Comparison of ENCODE assay signal across 10 mouse cellular contexts in the genomic region with DNA sequence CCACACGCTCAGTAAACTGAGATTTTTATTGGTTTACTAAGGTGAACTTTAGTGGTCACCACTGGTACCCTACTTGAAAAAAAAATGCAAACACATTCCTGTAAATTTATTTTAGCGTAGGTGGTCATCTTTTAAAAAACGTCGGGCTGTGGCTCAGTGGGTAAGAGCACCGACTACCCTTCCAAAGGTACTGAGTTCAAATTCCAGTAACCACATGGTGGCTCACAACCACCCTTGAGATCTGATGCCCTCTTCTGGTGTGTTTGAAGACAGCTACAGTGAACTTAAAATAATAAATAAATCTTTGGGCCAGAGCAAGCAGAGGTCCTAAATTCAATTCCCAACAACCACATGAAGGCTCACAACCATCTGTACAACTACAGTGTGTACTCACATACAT. TPM values are rescaled to one million over a fixed set of nuclear protein-coding genes. Genes with fewer than 3 reads are reported as not detected.
DNase-seq lines count a peak whose midpoint lies in the region; ATAC-seq and TF ChIP-seq lines count a peak whose summit lies in the region.
"Not testable (repeated sequence)": the region's sequence is repeated elsewhere in the genome, so short reads cannot be mapped to it uniquely, and the experiment has no call there.
"Had no signal": no experiment of that assay in that cellular context is flagged by ENCODE, and none has a peak within 500 bp of the region (broad histone marks: within the 10 kb centered on the region; RNA-seq: fewer than 3 reads in every experiment).

No protein-coding gene starts in this region.

- not testable (repeated sequence) for TF ChIP-seq POLR2A in heart, adult 2 months (IDR thresholded peaks at IDR 0.05; ENCODE audit: insufficient read depth, low read depth, low read length)

- H3K36me3 ChIP-seq in ES-E14 (ENCODE audit: control insufficient read depth, insufficient read depth, low read length, poor library complexity, severe bottlenecking) = peaks cover 43% of the 10 kb centered on the region
- peaks cover 40% of the 10 kb centered on the region for H3K36me3 ChIP-seq in embryonic facial prominence, embryonic 14.5 days (ENCODE audit: control insufficient read depth, insufficient read depth, low read length)
- H3K36me3 ChIP-seq in heart, adult 2 months (ENCODE audit: control insufficient read depth, insufficient read depth, low read length) = peaks cover 12% of the 10 kb centered on the region
- H3K36me3 ChIP-seq in hindbrain, embryonic 14.5 days (replicated peaks; ENCODE audit: control insufficient read depth, insufficient read depth) = peaks cover 36% of the 10 kb centered on the region
- peaks cover 33% of the 10 kb centered on the region for H3K36me3 ChIP-seq in liver, embryonic 15.5 days (replicated peaks)
- H3K36me3 ChIP-seq in midbrain, embryonic 14.5 days (ENCODE audit: control insufficient read depth, insufficient read depth, low read length) = peaks cover 29% of the 10 kb centered on the region
- H3K36me3 ChIP-seq in stomach, embryonic 14.5 days (ENCODE audit: control insufficient read depth, insufficient read depth, low read length) = peaks cover 13% of the 10 kb centered on the region

- H3K27ac ChIP-seq in ES-E14 (ENCODE audit: insufficient read depth, low read depth, low read length, poor library complexity, severe bottlenecking); embryonic facial prominence, embryonic 14.5 days (replicated peaks; ENCODE audit: low read depth, low read length); heart, adult 2 months; midbrain, embryonic 14.5 days (replicated peaks; ENCODE audit: low read depth, low read length); stomach, embryonic 14.5 days (ENCODE audit: low read length): not testable (repeated sequence)
- H3K27ac ChIP-seq in hindbrain, embryonic 14.5 days = peak overlapping the region; percentile 88; the same call in 1 of the 2 replicates
- peak overlapping the region; percentile 88; the same call in 1 of the 2 replicates for H3K27ac ChIP-seq in layer of hippocampus, adult 2 months
- peak overlapping the region; percentile 25; the same call in 1 of the 2 replicates for H3K27ac ChIP-seq in liver, embryonic 15.5 days (replicated peaks)

- 0 out of 2 replicates have a peak, but pooled peaks have one; percentile 6 for TF ChIP-seq CTCF in heart, adult 2 months (IDR thresholded peaks at IDR 0.05)
- peak; percentile 45 for TF ChIP-seq CTCF in layer of hippocampus, adult 2 months (conservative IDR thresholded peaks at IDR 0.05)

- not testable (repeated sequence) for ATAC-seq in embryonic facial prominence, embryonic 14.5 days (ENCODE audit: low read depth); hindbrain, embryonic 14.5 days (ENCODE audit: low FRiP score); liver, embryonic 15.5 days (ENCODE audit: insufficient read depth); midbrain, embryonic 14.5 days (ENCODE audit: low FRiP score, low TSS enrichment); stomach, embryonic 14.5 days (ENCODE audit: insufficient number of reproducible peaks, insufficient read depth, low FRiP score, low read depth)

- H3K27me3 ChIP-seq in embryonic facial prominence, embryonic 14.5 days (replicated peaks; ENCODE audit: control insufficient read depth, insufficient read depth, low read length); heart, adult 2 months (ENCODE audit: control insufficient read depth, insufficient read depth, low read length); hindbrain, embryonic 14.5 days (ENCODE audit: control insufficient read depth, insufficient read depth, low read length); liver, embryonic 15.5 days; midbrain, embryonic 14.5 days (ENCODE audit: control insufficient read depth, insufficient read depth, low read length); stomach, embryonic 14.5 days (ENCODE audit: control insufficient read depth, insufficient read depth, low read length): not testable (repeated sequence)

- in situ Hi-C loops in ES-E14 (cut with MboI; ENCODE audit: low sequenced_read_pairs in 2 of 2, unreplicated experiment in 2 of 2) = not testable (repeated sequence)

- H3K9me3 ChIP-seq in ES-E14 (ENCODE audit: control insufficient read depth, insufficient read depth, low read depth, low read length); embryonic facial prominence, embryonic 14.5 days (ENCODE audit: control insufficient read depth, low read length); hindbrain, embryonic 14.5 days (ENCODE audit: control insufficient read depth, low read length); liver, embryonic 15.5 days (replicated peaks); midbrain, embryonic 14.5 days (ENCODE audit: control insufficient read depth, low read length); stomach, embryonic 14.5 days (ENCODE audit: control insufficient read depth, low read depth, low read length): not testable (repeated sequence)

- not testable (repeated sequence) for DNase-seq in ES-E14 (ENCODE audit: low read depth, low spot score); embryonic facial prominence, embryonic 14.5 days (ENCODE audit: low spot score); heart, adult 2 months; hindbrain, embryonic 14.5 days (ENCODE audit: low spot score); layer of hippocampus, adult 2 months (ENCODE audit: low spot score in 2 of 2); midbrain, embryonic 14.5 days

- WGBS in embryonic facial prominence, embryonic 14.5 days = 64% methylated on average over 5 of the region's 5 CpGs
- WGBS in heart, adult 2 months = 66% methylated on average over 5 of the region's 5 CpGs
- 74% methylated on average over 5 of the region's 5 CpGs for WGBS in hindbrain, embryonic 14.5 days
- 34% methylated on average over 5 of the region's 5 CpGs for WGBS in liver, embryonic 15.5 days (ENCODE audit: insufficient replicate concordance)
- whole genome bisulfite sequencing in midbrain, embryonic 14.5 days = 68% methylated on average over 5 of the region's 5 CpGs
- WGBS in stomach, embryonic 14.5 days = 57% methylated on average over 5 of the region's 5 CpGs

- not testable (repeated sequence) for H3K4me1 ChIP-seq in ES-E14 (ENCODE audit: control insufficient read depth in 2 of 2, insufficient read depth in 2 of 2, low read length in 2 of 2, poor library complexity in 1 of 2); heart, adult 2 months (ENCODE audit: control insufficient read depth, insufficient read depth, low read length); midbrain, embryonic 14.5 days (ENCODE audit: control insufficient read depth, insufficient read depth, low read length)
- H3K4me1 ChIP-seq in embryonic facial prominence, embryonic 14.5 days (ENCODE audit: control insufficient read depth, insufficient read depth, low read length) = peaks cover 15% of the 10 kb centered on the region
- peaks cover 24% of the 10 kb centered on the region for H3K4me1 ChIP-seq in hindbrain, embryonic 14.5 days (replicated peaks; ENCODE audit: control insufficient read depth, insufficient read depth, low read length)
- peaks cover 47% of the 10 kb centered on the region for H3K4me1 ChIP-seq in liver, embryonic 15.5 days (replicated peaks)
- H3K4me1 ChIP-seq in stomach, embryonic 14.5 days (ENCODE audit: control insufficient read depth, insufficient read depth, low read length) = peaks cover 17% of the 10 kb centered on the region; the same call in 1 of the 2 replicates

- intact Hi-C loops in heart, adult 2 months (cut with DNase I) = loop anchor here (1.0 kb wide), 1 partner anchor 12 kb away; a partner anchor contains a TSS

- TF ChIP-seq EP300 in heart, adult 2 months (IDR thresholded peaks at IDR 0.05; ENCODE audit: insufficient read depth, low read depth, low read length) = not testable (repeated sequence)

- H3K9ac ChIP-seq in ES-E14 (ENCODE audit: insufficient read depth, low read depth, low read length, poor library complexity, severe bottlenecking) = peak overlapping the region; percentile 90
- H3K9ac ChIP-seq in embryonic facial prominence, embryonic 14.5 days (ENCODE audit: low read depth, low read length) = peak overlapping the region; percentile 96
- H3K9ac ChIP-seq in heart, adult 2 months (ENCODE audit: low read depth, low read length) = not testable (repeated sequence)
- peak overlapping the region; percentile 90 for H3K9ac ChIP-seq in hindbrain, embryonic 14.5 days
- H3K9ac ChIP-seq in liver, embryonic 15.5 days = peak overlapping the region; percentile 84
- peak overlapping the region; percentile 80; the same call in 1 of the 2 replicates for H3K9ac ChIP-seq in midbrain, embryonic 14.5 days (replicated peaks; ENCODE audit: low read length)
- H3K9ac ChIP-seq in stomach, embryonic 14.5 days (replicated peaks; ENCODE audit: low read depth, low read length) = peak overlapping the region; percentile 84

- H3K4me2 ChIP-seq in embryonic facial prominence, embryonic 14.5 days (ENCODE audit: low read depth, low read length) = peak overlapping the region; percentile 59
- peak overlapping the region; percentile 96 for H3K4me2 ChIP-seq in hindbrain, embryonic 14.5 days (replicated peaks)
- peak overlapping the region; percentile 89 for H3K4me2 ChIP-seq in liver, embryonic 15.5 days
- H3K4me2 ChIP-seq in midbrain, embryonic 14.5 days (ENCODE audit: low read length) = peak overlapping the region; percentile 84
- peak overlapping the region; percentile 44 for H3K4me2 ChIP-seq in stomach, embryonic 14.5 days (replicated peaks; ENCODE audit: low read depth, low read length)

- not testable (repeated sequence) for H3K79me2 ChIP-seq in heart, adult 2 months (replicated peaks; ENCODE audit: control insufficient read depth, insufficient read depth, low read length)

- H3K4me3 ChIP-seq in ES-E14 (ENCODE audit: insufficient read depth in 1 of 2, low read depth in 1 of 2, low read length in 2 of 2, poor library complexity in 1 of 2, severe bottlenecking in 1 of 2) = peak overlapping the region; percentile 77 to 87
- peak overlapping the region; percentile 91 for H3K4me3 ChIP-seq in embryonic facial prominence, embryonic 14.5 days (ENCODE audit: low read depth, low read length)
- peak overlapping the region; percentile 74 for H3K4me3 ChIP-seq in heart, adult 2 months
- H3K4me3 ChIP-seq in hindbrain, embryonic 14.5 days (replicated peaks; ENCODE audit: low read length) = peak overlapping the region; percentile 78
- H3K4me3 ChIP-seq in layer of hippocampus, adult 2 months = peak overlapping the region; percentile 76
- H3K4me3 ChIP-seq in liver, embryonic 15.5 days (replicated peaks) = peak overlapping the region; percentile 92
- peak overlapping the region; percentile 85 for H3K4me3 ChIP-seq in midbrain, embryonic 14.5 days (replicated peaks; ENCODE audit: low read depth, low read length)
- peak overlapping the region; percentile 78 for H3K4me3 ChIP-seq in stomach, embryonic 14.5 days (ENCODE audit: low read depth, low read length)

RNA-seq across cellular contexts. Expression of a gene that starts 1.0 kb away (rescaled TPM):
- 3,495 and 3,661 TPM in 2 replicates for total RNA-seq in ES-E14 (2012; rRNA removed)
- polyA plus RNA-seq in embryonic facial prominence, embryonic 14.5 days (2014; fragmentation: Nextera tagmentation; extraction: Ambion mirVana) = 1,571 and 1,579 TPM in 2 replicates
- 100 to 1,000 TPM; 675 to 722 TPM for total RNA-seq in heart, adult 2 months (2021)
- polyA plus RNA-seq in heart, adult 2 months (2012; rRNA removed) = 2,277 and 2,346 TPM in 2 replicates
- polyA plus RNA-seq in hindbrain, embryonic 14.5 days (2014; fragmentation: Nextera tagmentation; extraction: Ambion mirVana) = 800 and 838 TPM in 2 replicates
- total RNA-seq in layer of hippocampus, adult 2 months (2021) = 100 to 1,000 TPM; 302 to 315 TPM
- 1,043 and 1,068 TPM in 2 replicates for polyA plus RNA-seq in liver, embryonic 15.5 days (2015; fragmentation: Nextera tagmentation; extraction: Ambion mirVana)
- polyA plus RNA-seq in midbrain, embryonic 14.5 days (2014; fragmentation: Nextera tagmentation; extraction: Ambion mirVana) = 814 and 824 TPM in 2 replicates
- 1,483 and 1,587 TPM in 2 replicates for polyA plus RNA-seq in stomach, embryonic 14.5 days (2014; fragmentation: Nextera tagmentation; extraction: Ambion mirVana)

RNA-seq across cellular contexts. Expression of a gene that starts 1.1 kb away (rescaled TPM):
- total RNA-seq in ES-E14 (2012; rRNA removed) = 0.71 and 0.95 TPM in 2 replicates
- 0.17 TPM in 1 of 2 replicates, not detected in the other for polyA plus RNA-seq in embryonic facial prominence, embryonic 14.5 days (2014; fragmentation: Nextera tagmentation; extraction: Ambion mirVana)
- not detected for total RNA-seq in heart, adult 2 months (2021)
- polyA plus RNA-seq in heart, adult 2 months (2012; rRNA removed) = 0.15 and 0.68 TPM in 2 replicates
- polyA plus RNA-seq in hindbrain, embryonic 14.5 days (2014; fragmentation: Nextera tagmentation; extraction: Ambion mirVana) = not detected in 2 replicates
- under 1 TPM in 1 of 2 experiments, not detected in 1; 0.56 TPM for total RNA-seq in layer of hippocampus, adult 2 months (2021)
- not detected in 2 replicates for polyA plus RNA-seq in liver, embryonic 15.5 days (2015; fragmentation: Nextera tagmentation; extraction: Ambion mirVana)
- 0.32 TPM in 1 of 2 replicates, not detected in the other for polyA plus RNA-seq in midbrain, embryonic 14.5 days (2014; fragmentation: Nextera tagmentation; extraction: Ambion mirVana)
- not detected in 2 replicates for polyA plus RNA-seq in stomach, embryonic 14.5 days (2014; fragmentation: Nextera tagmentation; extraction: Ambion mirVana)
- total RNA-seq: gastrocnemius, postnatal 10 days; heart, postnatal 25 days had no signal

RNA-seq across cellular contexts. Expression of a gene that starts 5.3 kb away (rescaled TPM):
- total RNA-seq in ES-E14 (2012; rRNA removed) = 147 and 191 TPM in 2 replicates
- 233 and 267 TPM in 2 replicates for polyA plus RNA-seq in embryonic facial prominence, embryonic 14.5 days (2014; fragmentation: Nextera tagmentation; extraction: Ambion mirVana)
- 100 to 1,000 TPM; 916 to 992 TPM for total RNA-seq in heart, adult 2 months (2021)
- 1,269 and 1,412 TPM in 2 replicates for polyA plus RNA-seq in heart, adult 2 months (2012; rRNA removed)
- polyA plus RNA-seq in hindbrain, embryonic 14.5 days (2014; fragmentation: Nextera tagmentation; extraction: Ambion mirVana) = 308 and 347 TPM in 2 replicates
- 100 to 1,000 TPM; 210 to 227 TPM for total RNA-seq in layer of hippocampus, adult 2 months (2021)
- 160 and 162 TPM in 2 replicates for polyA plus RNA-seq in liver, embryonic 15.5 days (2015; fragmentation: Nextera tagmentation; extraction: Ambion mirVana)
- 282 and 319 TPM in 2 replicates for polyA plus RNA-seq in midbrain, embryonic 14.5 days (2014; fragmentation: Nextera tagmentation; extraction: Ambion mirVana)
- 226 and 259 TPM in 2 replicates for polyA plus RNA-seq in stomach, embryonic 14.5 days (2014; fragmentation: Nextera tagmentation; extraction: Ambion mirVana)

RNA-seq across cellular contexts. Expression of a gene that starts 8.7 kb away (rescaled TPM):
- 0.16 and 0.67 TPM in 2 replicates for total RNA-seq in ES-E14 (2012; rRNA removed)
- 0.39 TPM in 1 of 2 replicates, not detected in the other for polyA plus RNA-seq in embryonic facial prominence, embryonic 14.5 days (2014; fragmentation: Nextera tagmentation; extraction: Ambion mirVana)
- total RNA-seq in heart, adult 2 months (2021) = 100 to 1,000 TPM; 386 to 472 TPM
- polyA plus RNA-seq in heart, adult 2 months (2012; rRNA removed) = 213 and 215 TPM in 2 replicates
- polyA plus RNA-seq in hindbrain, embryonic 14.5 days (2014; fragmentation: Nextera tagmentation; extraction: Ambion mirVana) = 0.25 TPM in 1 of 2 replicates, not detected in the other
- under 1 TPM; 0.38 to 0.61 TPM for total RNA-seq in layer of hippocampus, adult 2 months (2021)
- 0.09 and 0.15 TPM in 2 replicates for polyA plus RNA-seq in liver, embryonic 15.5 days (2015; fragmentation: Nextera tagmentation; extraction: Ambion mirVana)
- polyA plus RNA-seq in midbrain, embryonic 14.5 days (2014; fragmentation: Nextera tagmentation; extraction: Ambion mirVana) = not detected in 2 replicates
- 0.26 TPM in 1 of 2 replicates, not detected in the other for polyA plus RNA-seq in stomach, embryonic 14.5 days (2014; fragmentation: Nextera tagmentation; extraction: Ambion mirVana)

RNA-seq across cellular contexts. Expression of a gene that starts 11.5 kb away (rescaled TPM):
- 108 and 119 TPM in 2 replicates for total RNA-seq in ES-E14 (2012; rRNA removed)
- polyA plus RNA-seq in embryonic facial prominence, embryonic 14.5 days (2014; fragmentation: Nextera tagmentation; extraction: Ambion mirVana) = 50.1 and 67.2 TPM in 2 replicates
- total RNA-seq in heart, adult 2 months (2021) = 10 to 100 TPM; 17.4 to 19.4 TPM
- polyA plus RNA-seq in heart, adult 2 months (2012; rRNA removed) = 34.2 and 39.2 TPM in 2 replicates
- polyA plus RNA-seq in hindbrain, embryonic 14.5 days (2014; fragmentation: Nextera tagmentation; extraction: Ambion mirVana) = 58.3 and 64.3 TPM in 2 replicates
- total RNA-seq in layer of hippocampus, adult 2 months (2021) = 10 to 100 TPM; 30.9 to 32.8 TPM
- polyA plus RNA-seq in liver, embryonic 15.5 days (2015; fragmentation: Nextera tagmentation; extraction: Ambion mirVana) = 35.0 and 40.6 TPM in 2 replicates
- 68.0 and 73.0 TPM in 2 replicates for polyA plus RNA-seq in midbrain, embryonic 14.5 days (2014; fragmentation: Nextera tagmentation; extraction: Ambion mirVana)
- polyA plus RNA-seq in stomach, embryonic 14.5 days (2014; fragmentation: Nextera tagmentation; extraction: Ambion mirVana) = 67.8 and 72.1 TPM in 2 replicates

Comparison
In these comparisons a context has a peak if more than half of its experiments do, and no peak if none do; other contexts are left out.
1. H3K4me2 ChIP-seq: peak in every context shown above with its lines; median percentile 96 in hindbrain, embryonic 14.5 days; 89 in liver, embryonic 15.5 days; 84 in midbrain, embryonic 14.5 days; 59 in embryonic facial prominence, embryonic 14.5 days; 44 in stomach, embryonic 14.5 days.